Mouse (Mus musculus): Measurements from ENCODE around the gene Agbl3. TPM values are rescaled to one million over a fixed set of nuclear protein-coding genes. Genes with fewer than 3 reads are reported as not detected.

The Agbl3 gene
- total RNA-seq (2023): 0.60 and 0.64 TPM in 2 replicates

DNA sequence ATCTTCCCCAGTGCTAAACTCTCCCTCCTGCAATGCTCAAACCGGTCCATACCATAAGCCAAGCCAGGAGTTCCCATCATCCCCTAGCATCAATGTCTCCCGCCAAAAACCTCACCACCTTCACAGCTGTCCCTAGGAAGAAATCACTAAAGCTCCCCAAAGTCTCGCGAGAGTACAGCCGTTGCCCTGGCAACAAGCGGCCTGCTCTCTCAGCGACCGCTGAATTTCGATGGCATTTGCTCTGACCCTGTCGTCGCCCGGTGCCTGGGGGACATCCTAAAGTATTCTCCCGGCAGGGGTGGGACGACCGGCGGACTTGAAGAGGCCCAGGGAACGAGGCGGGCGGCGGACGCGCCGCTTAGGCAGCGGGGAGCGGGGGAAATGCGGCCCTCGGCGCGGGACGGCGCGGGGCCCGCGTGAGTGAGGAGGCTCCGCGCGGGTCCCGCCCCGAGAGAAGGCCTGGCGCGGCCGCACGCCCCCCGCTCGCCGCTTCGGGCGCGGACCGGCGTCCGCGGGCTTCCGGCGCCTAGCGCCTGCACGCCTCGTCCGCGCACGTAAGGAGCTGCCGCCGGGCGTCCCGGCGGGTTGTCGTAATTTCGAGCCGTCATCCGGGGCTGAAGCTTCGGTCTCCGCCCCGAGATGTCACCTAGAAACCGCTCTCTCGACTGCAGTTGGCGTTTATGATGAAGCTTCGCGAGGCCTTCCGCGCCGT, at the start of gene Agbl3:
Gene Agbl3, plus strand, starts transcription at position 202 of the 712 bp plus-strand sequence.

DNA sequence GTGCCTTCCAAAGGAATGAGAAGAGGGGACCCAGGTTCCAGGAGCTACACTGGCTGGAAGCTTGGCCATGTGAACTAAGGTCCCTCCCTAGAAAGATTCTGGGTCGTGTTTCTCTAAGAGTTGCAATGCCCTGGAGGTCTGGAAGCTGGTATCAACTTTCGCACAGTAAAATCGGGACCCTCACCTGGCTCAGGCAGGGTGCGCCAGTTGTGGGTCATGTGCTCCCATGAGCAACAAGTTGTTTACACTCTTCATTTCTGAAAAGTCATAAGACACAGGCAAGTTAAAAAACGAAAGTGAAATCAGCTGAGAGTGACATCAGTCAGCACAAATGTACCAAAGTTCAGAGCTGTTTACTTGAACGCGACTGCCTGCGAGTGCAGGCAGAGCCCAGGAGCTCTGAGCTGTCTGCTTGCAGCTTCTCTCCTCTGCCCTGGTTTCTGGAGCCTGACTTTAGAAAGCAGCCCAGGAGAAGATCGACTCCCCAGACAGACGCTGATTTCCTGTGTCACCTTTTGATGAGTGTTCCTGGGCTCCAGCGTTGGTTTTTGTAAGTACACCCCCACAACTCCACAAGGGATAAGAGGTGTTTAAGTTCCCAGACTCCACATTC, 82.7 kb downstream of the Agbl3 start, which contains the start of gene Tmem140:
Gene Tmem140, plus strand, starts transcription at position 356 of the 613 bp plus-strand sequence.

GRCm38 (mm10) chr6:34877509-34878321, 97.5 kb downstream of the Agbl3 start, which contains the start of gene Cyren:
Gene Cyren (minus strand): TSS chr6:34878060.

Other genes starting within 250 kb of the Agbl3 start
- gene Cald1, start 181.9 kb upstream of the Agbl3 start, total RNA-seq (2023): 0.09 and 0.41 TPM in 2 replicates
- 6.2 and 8.7 TPM in 2 replicates for gene Tmem140, start 82.7 kb downstream of the Agbl3 start, total RNA-seq (2023)
- 11.2 and 11.3 TPM in 2 replicates for gene Cyren, start 97.6 kb downstream of the Agbl3 start, total RNA-seq (2023)
- gene Wdr91, start 130.4 kb downstream of the Agbl3 start, total RNA-seq (2023): 24.4 and 26.0 TPM in 2 replicates
- gene Stra8, start 139.7 kb downstream of the Agbl3 start, total RNA-seq (2023): not detected in 2 replicates
- gene Slc23a4, start 208.0 kb downstream of the Agbl3 start, total RNA-seq (2023): not detected in 2 replicates